Mouse (Mus musculus) ES-Bruce4 (cell line): ENCODE measurements around the gene Bpifc. TPM values are rescaled to one million over a fixed set of nuclear protein-coding genes. Genes with fewer than 3 reads are reported as not detected.

ENCODE experiments used
- H3K27ac ChIP-seq: 2 replicates; pipeline ENCODE4 v1.5.1; 2012; ENCODE audit warnings: low read length, inconsistent platforms; ENCODE audit not compliant: insufficient read depth
- H3K27me3 ChIP-seq: 2 replicates; pipeline ENCODE4 v1.6.1; 2012; ENCODE audit warnings: mild to moderate bottlenecking, low read length, inconsistent platforms; ENCODE audit not compliant: control insufficient read depth, poor library complexity, insufficient read depth, severe bottlenecking
- H3K36me3 ChIP-seq: 2 replicates; pipeline ENCODE4 v1.6.1; 2012; ENCODE audit warnings: inconsistent platforms, mild to moderate bottlenecking, low read length, moderate library complexity; ENCODE audit not compliant: control insufficient read depth, poor library complexity, insufficient read depth, severe bottlenecking
- H3K4me1 ChIP-seq: one replicate; pipeline ENCODE4 v1.8.1; 2011; ENCODE audit warnings: low read length; ENCODE audit not compliant: control insufficient read depth, insufficient read depth
- H3K4me3 ChIP-seq: 2 replicates; pipeline ENCODE4 v1.5.1; 2011; ENCODE audit warnings: low read depth, mild to moderate bottlenecking, low read length
- H3K9ac ChIP-seq: 2 replicates; pipeline ENCODE4 v1.6.1; 2012; ENCODE audit warnings: low read depth, mild to moderate bottlenecking, inconsistent platforms; ENCODE audit not compliant: poor library complexity, severe bottlenecking
- H3K9me3 ChIP-seq: replicated peaks from 2 replicates; pipeline ENCODE4 v1.6.1; 2012; ENCODE audit warnings: mild to moderate bottlenecking, low read length, inconsistent platforms; ENCODE audit not compliant: control insufficient read depth, poor library complexity, insufficient read depth, severe bottlenecking
- EP300 ChIP-seq: IDR thresholded peaks from 2 replicates; pipeline ENCODE4 v1.6.1; 2011; ENCODE audit warnings: low read depth, low read length; ENCODE audit not compliant: insufficient read depth
- POLR2A ChIP-seq: IDR thresholded peaks from one replicate; pipeline ENCODE4 v1.8.1; 2011; ENCODE audit warnings: low read length; ENCODE audit not compliant: insufficient read depth
- polyA plus RNA-seq: library from polyadenylated mRNA; stranded (reverse); fragments of >200 nt; gene quantifications from 2 replicates; pipeline ENCODE4 v1.2.4, GENCODE M21; 2011; ENCODE audit warnings: low read depth; ENCODE audit not compliant: missing spikeins, insufficient read depth, insufficient read length

The Bpifc gene
- polyA plus RNA-seq, 1 experiment: not detected

GRCm38 (mm10) chr10:85916498-85917309 is 95.0 kb downstream of the Bpifc start, which contains the start of gene Prdm4:
Prdm4 (minus strand) TSS chr10:85917142.
- H3K36me3 ChIP-seq: peaks cover 24% of the 10 kb centered on the region
- no peaks in the 10 kb centered on the region for H3K27me3 ChIP-seq
- no peaks in the 10 kb centered on the region for H3K4me1 ChIP-seq
- peak within 1 kb of the TSS; percentile 97 for H3K9ac ChIP-seq
- TF ChIP-seq POLR2A (no peak), EP300 (peak; percentile 70; the same call in 1 of the 2 replicates)
- H3K9me3 ChIP-seq: no peaks in the 10 kb centered on the region
- H3K27ac ChIP-seq: peak within 1 kb of the TSS; percentile 41
- peak within 1 kb of the TSS; percentile 88 for H3K4me3 ChIP-seq

Other genes starting within 250 kb of the Bpifc start
- gene Pwp1, start 182.4 kb downstream of the Bpifc start, polyA plus RNA-seq: 74.3 and 79.9 TPM in 2 replicates
- gene Prdm4, start 94.8 kb downstream of the Bpifc start, polyA plus RNA-seq: 38.3 and 49.0 TPM in 2 replicates
- not detected in 2 replicates for gene Ascl4, start 84.2 kb downstream of the Bpifc start, polyA plus RNA-seq
- gene Rtcb, start 54.1 kb downstream of the Bpifc start, polyA plus RNA-seq: 138 and 139 TPM in 2 replicates
- gene Fbxo7, start 10.1 kb upstream of the Bpifc start, polyA plus RNA-seq: 20.5 and 22.2 TPM in 2 replicates